Mouse (Mus musculus): Measurements from ENCODE around the gene Drc3.

Gene Drc3

GRCm38 (mm10) chr11:60352559-60353411 is at the start of gene Drc3, which contains the start of gene Tom1l2:
Drc3 (plus strand) TSS chr11:60353329.
Tom1l2 (minus strand) TSS chr11:60352905.
- DNase-seq: peak; percentile 96 to 98

- no peak for DNase-seq
Measured at GRCm38 (mm10) chr11:60303497-60303896, 49.6 kb upstream of the Drc3 start.

- DNase-seq: peak; percentile 47 to 52
Measured at GRCm38 (mm10) chr11:60305611-60306010, 47.5 kb upstream of the Drc3 start.

GRCm38 (mm10) chr11:60306834-60307233 is 46.3 kb upstream of the Drc3 start:
- DNase-seq: peak; percentile 53 to 63

GRCm38 (mm10) chr11:60307375-60307825 is 45.7 kb upstream of the Drc3 start:
- peak; percentile 66 to 68 for DNase-seq

- DNase-seq: no peak
Measured at GRCm38 (mm10) chr11:60308061-60308460, 45.1 kb upstream of the Drc3 start.

- DNase-seq: no peak
Measured at GRCm38 (mm10) chr11:60308506-60309116, 44.5 kb upstream of the Drc3 start.

GRCm38 (mm10) chr11:60309875-60310274 is 43.3 kb upstream of the Drc3 start:
- no peak for DNase-seq

- no peak for DNase-seq
Measured at GRCm38 (mm10) chr11:60311025-60311854, 41.9 kb upstream of the Drc3 start.

- DNase-seq: no peak
Measured at GRCm38 (mm10) chr11:60316250-60316649, 36.9 kb upstream of the Drc3 start.

GRCm38 (mm10) chr11:60316883-60317282 is 36.2 kb upstream of the Drc3 start:
- DNase-seq: no peak

- no peak for DNase-seq
Measured at GRCm38 (mm10) chr11:60317376-60318102, 35.6 kb upstream of the Drc3 start.

- DNase-seq: no peak
Measured at GRCm38 (mm10) chr11:60318716-60319115, 34.4 kb upstream of the Drc3 start.

GRCm38 (mm10) chr11:60319257-60320066 is 33.7 kb upstream of the Drc3 start:
- no peak for DNase-seq

- no peak for DNase-seq
Measured at GRCm38 (mm10) chr11:60320426-60321037, 32.6 kb upstream of the Drc3 start.

- no peak for DNase-seq
Measured at GRCm38 (mm10) chr11:60321438-60321837, 31.7 kb upstream of the Drc3 start.

- DNase-seq: no peak
Measured at GRCm38 (mm10) chr11:60323731-60324130, 29.4 kb upstream of the Drc3 start.

- DNase-seq: no peak
Measured at GRCm38 (mm10) chr11:60330551-60330950, 22.6 kb upstream of the Drc3 start.

- no peak for DNase-seq
Measured at GRCm38 (mm10) chr11:60333461-60333860, 19.7 kb upstream of the Drc3 start.

- no peak for DNase-seq
Measured at GRCm38 (mm10) chr11:60334124-60334523, 19.0 kb upstream of the Drc3 start.

- DNase-seq: no peak
Measured at GRCm38 (mm10) chr11:60335771-60336170, 17.4 kb upstream of the Drc3 start.
